Mouse (Mus musculus): ENCODE results near the gene Cst11. TPM values are rescaled to one million over a fixed set of nuclear protein-coding genes. Genes with fewer than 3 reads are reported as not detected.
"Not testable (repeated sequence)": the region's sequence is repeated elsewhere in the genome, so short reads cannot be mapped to it uniquely, and the experiment has no call there.

The Cst11 gene
- polyA plus RNA-seq (2016; fragmentation: Nextera tagmentation; extraction: Ambion mirVana): not detected in 2 replicates

- 89% methylated on average over 4 of the region's 4 CpGs for WGBS
- H3K36me3 ChIP-seq; ATAC-seq (ENCODE audit: insufficient number of reproducible peaks, insufficient read depth, low FRiP score, low TSS enrichment, low read depth); H3K4me2 ChIP-seq; H3K27me3 ChIP-seq; H3K4me1 ChIP-seq (replicated peaks); H3K4me3 ChIP-seq (replicated peaks); H3K9me3 ChIP-seq; H3K27ac ChIP-seq; H3K9ac ChIP-seq (replicated peaks): not testable (repeated sequence)
These were observed at the start of gene Cst11 for GRCm38 (mm10) chr2:148771397-148771796. Cst11 (minus strand) TSS chr2:148771497.

DNA sequence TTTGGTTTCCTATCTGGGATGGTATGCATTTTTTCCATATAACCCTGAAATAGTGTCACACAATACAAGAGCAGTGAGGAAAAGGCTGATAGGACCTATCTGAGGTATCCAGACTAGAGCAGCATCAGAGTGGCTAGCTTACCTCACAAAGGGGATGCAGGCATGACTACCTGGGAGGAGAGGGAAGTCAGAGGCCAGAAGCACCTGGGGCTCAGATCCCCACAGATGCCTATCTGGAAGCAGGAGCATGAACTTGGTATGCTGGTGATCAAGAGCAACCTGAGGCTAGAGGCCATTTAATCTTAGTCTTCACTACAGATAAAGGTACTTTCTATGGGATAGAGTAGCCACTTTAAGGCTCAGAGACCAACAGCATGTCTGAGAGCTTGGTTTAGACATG is 48.6 kb upstream of the Cst11 start, which contains the start of gene Cst13:
TSS of gene Cst13 (plus strand) at position 173 of the 400 bp plus-strand sequence.
- H3K9ac ChIP-seq (replicated peaks): no peak within 1 kb of the TSS
- ATAC-seq (ENCODE audit: insufficient number of reproducible peaks, insufficient read depth, low FRiP score, low TSS enrichment, low read depth): no peak
- no peaks in the 10 kb centered on the region for H3K9me3 ChIP-seq
- H3K4me3 ChIP-seq (replicated peaks): no peak within 1 kb of the TSS
- H3K4me1 ChIP-seq (replicated peaks): no peaks in the 10 kb centered on the region
- no peaks in the 10 kb centered on the region for H3K36me3 ChIP-seq
- no peaks in the 10 kb centered on the region for H3K27me3 ChIP-seq
- no peak within 1 kb of the TSS for H3K4me2 ChIP-seq
- H3K27ac ChIP-seq: no peak within 1 kb of the TSS

GRCm38 (mm10) chr2:148806696-148807095 is 35.4 kb upstream of the Cst11 start:
- Histone ChIP-seq H3K27me3 (no peaks in the 10 kb centered on the region), H3K36me3 (no peaks in the 10 kb centered on the region), H3K27ac (no peak overlapping the region), H3K4me3 (replicated peaks) (no peak overlapping the region), H3K4me2 (no peak overlapping the region), H3K9me3 (no peaks in the 10 kb centered on the region), H3K9ac (replicated peaks) (no peak overlapping the region), H3K4me1 (replicated peaks) (no peaks in the 10 kb centered on the region)
- no peak for ATAC-seq (ENCODE audit: insufficient number of reproducible peaks, insufficient read depth, low FRiP score, low TSS enrichment, low read depth)
- WGBS: 65% methylated on average over 6 of the region's 6 CpGs

- no peak overlapping the region for H3K27ac ChIP-seq
- no peaks in the 10 kb centered on the region for H3K27me3 ChIP-seq
- 60% methylated on average over 3 of the region's 3 CpGs for WGBS
- H3K4me3 ChIP-seq (replicated peaks): no peak overlapping the region
- H3K36me3 ChIP-seq: no peaks in the 10 kb centered on the region
- no peaks in the 10 kb centered on the region for H3K9me3 ChIP-seq
- no peak overlapping the region for H3K9ac ChIP-seq (replicated peaks)
- no peak overlapping the region for H3K4me2 ChIP-seq
- no peaks in the 10 kb centered on the region for H3K4me1 ChIP-seq (replicated peaks)
- no peak for ATAC-seq (ENCODE audit: insufficient number of reproducible peaks, insufficient read depth, low FRiP score, low TSS enrichment, low read depth)
These were observed 30.2 kb upstream of the Cst11 start for GRCm38 (mm10) chr2:148801491-148801921.

DNA sequence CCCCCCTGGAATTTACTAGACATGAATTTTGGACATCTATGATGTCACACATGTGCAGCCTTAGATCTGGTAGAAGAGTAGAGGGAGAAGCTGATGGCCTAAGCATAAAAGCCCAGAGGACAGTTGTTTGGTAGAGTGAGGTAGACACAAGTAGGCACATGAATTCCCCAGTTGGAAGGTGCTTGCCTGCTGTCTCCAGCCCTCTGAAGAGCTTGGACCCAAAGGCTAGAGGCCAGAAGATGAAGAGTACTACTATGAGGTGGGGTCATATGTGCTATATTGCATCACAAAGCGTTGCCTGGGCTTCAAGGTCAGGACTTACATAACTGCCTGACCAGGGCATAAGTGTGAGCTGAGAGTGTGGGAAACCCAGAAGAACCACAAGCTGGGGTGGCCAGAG is 27.2 kb upstream of the Cst11 start, which contains the start of gene Cst8:
TSS of gene Cst8 (plus strand) at position 301 of the 400 bp plus-strand sequence.
- H3K4me1 ChIP-seq (replicated peaks): no peaks in the 10 kb centered on the region
- no peak within 1 kb of the TSS for H3K27ac ChIP-seq
- no peak within 1 kb of the TSS for H3K4me3 ChIP-seq (replicated peaks)
- H3K4me2 ChIP-seq: no peak within 1 kb of the TSS
- no peaks in the 10 kb centered on the region for H3K36me3 ChIP-seq
- ATAC-seq (ENCODE audit: insufficient number of reproducible peaks, insufficient read depth, low FRiP score, low TSS enrichment, low read depth): no peak
- no peaks in the 10 kb centered on the region for H3K27me3 ChIP-seq
- no peak within 1 kb of the TSS for H3K9ac ChIP-seq (replicated peaks)
- 88% methylated on average over 1 of the region's 1 CpGs for WGBS
- H3K9me3 ChIP-seq: no peaks in the 10 kb centered on the region

DNA sequence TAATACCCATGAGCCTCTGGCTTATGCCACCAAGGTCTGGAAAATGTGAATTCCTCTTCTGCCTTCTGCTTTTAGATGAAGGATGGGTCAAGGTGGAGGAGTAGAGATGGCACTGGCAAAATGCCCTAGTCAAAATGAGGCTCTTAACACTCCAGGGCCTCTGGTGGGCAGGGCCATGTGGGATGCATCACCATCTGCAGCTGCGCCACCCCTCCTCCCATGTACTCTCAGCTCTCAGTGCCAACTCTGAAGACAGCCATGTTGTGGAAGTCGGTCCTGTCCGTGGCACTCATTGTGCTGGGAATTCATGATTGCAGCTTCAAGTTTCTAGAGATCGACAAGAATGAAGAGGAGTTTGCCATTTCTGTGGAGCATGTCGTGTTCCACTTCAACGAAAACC is 17.8 kb upstream of the Cst11 start, which contains the start of gene Cst12:
TSS of gene Cst12 (plus strand) at position 220 of the 400 bp plus-strand sequence.
- Histone ChIP-seq H3K27me3 (no peaks in the 10 kb centered on the region), H3K9ac (replicated peaks) (no peak within 1 kb of the TSS), H3K27ac (no peak within 1 kb of the TSS), H3K4me2 (no peak within 1 kb of the TSS), H3K4me3 (replicated peaks) (no peak within 1 kb of the TSS), H3K9me3 (no peaks in the 10 kb centered on the region), H3K36me3 (no peaks in the 10 kb centered on the region), H3K4me1 (replicated peaks) (no peaks in the 10 kb centered on the region)
- 90% methylated on average over 6 of the region's 6 CpGs for WGBS
- no peak for ATAC-seq (ENCODE audit: insufficient number of reproducible peaks, insufficient read depth, low FRiP score, low TSS enrichment, low read depth)

GRCm38 (mm10) chr2:148781709-148782108 is 10.4 kb upstream of the Cst11 start, which contains the start of gene 8030411F24Rik:
8030411F24Rik (plus strand) TSS chr2:148782009.
- no peak within 1 kb of the TSS for H3K27ac ChIP-seq
- H3K4me1 ChIP-seq (replicated peaks): no peaks in the 10 kb centered on the region
- no peak for ATAC-seq (ENCODE audit: insufficient number of reproducible peaks, insufficient read depth, low FRiP score, low TSS enrichment, low read depth)

DNA sequence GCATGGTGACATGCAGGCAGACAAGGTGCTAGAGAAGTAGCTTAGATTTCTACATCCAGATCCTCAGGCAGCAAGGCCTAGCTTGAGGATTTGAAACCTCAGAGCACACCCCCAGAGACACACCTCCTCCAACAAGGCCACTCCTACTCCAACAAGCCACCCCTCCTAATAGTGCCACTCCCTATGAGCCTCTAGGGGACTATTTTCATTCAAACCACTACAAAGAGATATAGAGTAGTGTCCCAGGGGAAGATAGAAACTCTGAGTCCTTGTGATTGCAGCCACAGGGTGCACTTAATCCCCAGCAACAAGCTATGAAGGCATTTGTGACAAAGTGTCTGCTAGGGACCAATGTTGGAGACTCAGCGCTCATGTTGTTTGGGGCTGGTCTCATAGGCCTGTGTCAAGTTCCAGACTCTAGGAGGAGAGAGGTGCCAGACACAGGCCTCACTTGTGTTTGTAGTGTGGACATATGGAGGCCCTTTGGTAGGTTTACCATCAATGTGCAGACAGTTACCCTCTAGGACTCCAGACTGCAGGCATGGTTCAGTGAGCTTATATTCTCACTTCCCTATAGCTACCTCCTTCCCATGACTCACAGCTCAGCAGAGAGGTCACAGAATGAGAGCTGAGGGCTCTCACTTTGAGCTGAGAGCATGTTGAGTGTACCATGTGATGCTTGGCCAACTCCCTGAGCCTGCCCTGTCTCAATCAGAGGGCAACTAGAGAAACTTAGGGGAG is 7.5 kb downstream of the Cst11 start:
- Histone ChIP-seq H3K9ac (replicated peaks) (no peak overlapping the region), H3K27me3 (no peaks in the 10 kb centered on the region), H3K9me3 (no peaks in the 10 kb centered on the region), H3K4me2 (no peak overlapping the region), H3K36me3 (no peaks in the 10 kb centered on the region), H3K4me3 (replicated peaks) (no peak overlapping the region), H3K27ac (no peak overlapping the region), H3K4me1 (replicated peaks) (no peaks in the 10 kb centered on the region)
- ATAC-seq (ENCODE audit: insufficient number of reproducible peaks, insufficient read depth, low FRiP score, low TSS enrichment, low read depth): no peak
- 93% methylated on average over 1 of the region's 1 CpGs for WGBS

More at GRCm38 (mm10) chr2:148781709-148782108, 10.4 kb upstream of the Cst11 start, which contains the start of gene 8030411F24Rik:
- 28% methylated on average over 1 of the region's 1 CpGs for WGBS
- H3K9ac ChIP-seq (replicated peaks): no peak within 1 kb of the TSS
- no peak within 1 kb of the TSS for H3K4me2 ChIP-seq
- H3K36me3 ChIP-seq: no peaks in the 10 kb centered on the region
- H3K4me3 ChIP-seq (replicated peaks): no peak within 1 kb of the TSS
- H3K9me3 ChIP-seq: no peaks in the 10 kb centered on the region
- no peaks in the 10 kb centered on the region for H3K27me3 ChIP-seq

DNA sequence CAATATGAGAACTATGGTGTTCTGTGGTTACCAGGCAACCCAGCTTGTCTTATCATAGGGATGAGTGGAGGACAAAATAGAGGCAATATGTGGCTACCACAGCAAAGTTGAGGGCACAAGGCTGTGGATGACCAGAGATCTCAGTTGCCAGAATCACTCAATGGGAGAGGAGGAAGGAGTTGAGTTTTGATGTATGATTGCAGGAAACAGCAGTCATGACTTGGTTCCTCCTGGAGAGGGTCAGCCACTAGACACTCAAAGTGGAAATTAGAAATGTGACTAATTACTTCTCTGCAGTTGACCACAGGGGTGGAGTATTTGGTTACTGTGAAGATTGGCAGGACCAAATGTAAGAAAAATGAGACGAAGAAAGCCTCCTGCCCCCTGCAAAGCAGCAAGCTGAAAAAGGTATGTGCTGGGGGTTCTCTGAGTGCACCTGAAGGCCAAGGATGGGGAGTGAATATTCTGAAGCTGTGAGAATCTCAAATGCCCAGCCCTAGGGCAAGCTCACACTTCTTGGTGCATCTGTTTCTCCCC is 16.9 kb downstream of the Cst11 start:
- 38% methylated on average over 1 of the region's 1 CpGs for WGBS
- H3K9me3 ChIP-seq: no peaks in the 10 kb centered on the region
- H3K4me1 ChIP-seq (replicated peaks): no peaks in the 10 kb centered on the region
- H3K9ac ChIP-seq (replicated peaks): no peak overlapping the region
- H3K36me3 ChIP-seq: no peaks in the 10 kb centered on the region
- no peak overlapping the region for H3K4me3 ChIP-seq (replicated peaks)
- H3K27ac ChIP-seq: no peak overlapping the region
- no peak overlapping the region for H3K4me2 ChIP-seq
- no peak for ATAC-seq (ENCODE audit: insufficient number of reproducible peaks, insufficient read depth, low FRiP score, low TSS enrichment, low read depth)
- no peaks in the 10 kb centered on the region for H3K27me3 ChIP-seq

GRCm38 (mm10) chr2:148751893-148752813 is 19.1 kb downstream of the Cst11 start:
- no peak overlapping the region for H3K9ac ChIP-seq (replicated peaks)
- H3K4me1 ChIP-seq (replicated peaks): no peaks in the 10 kb centered on the region
- no peak overlapping the region for H3K27ac ChIP-seq
- peak; percentile 75 for ATAC-seq (ENCODE audit: insufficient number of reproducible peaks, insufficient read depth, low FRiP score, low TSS enrichment, low read depth)
- H3K9me3 ChIP-seq: no peaks in the 10 kb centered on the region
- no peaks in the 10 kb centered on the region for H3K36me3 ChIP-seq
- no peaks in the 10 kb centered on the region; the same call in 1 of the 2 replicates for H3K27me3 ChIP-seq
- peak overlapping the region; percentile 51 for H3K4me2 ChIP-seq
- H3K4me3 ChIP-seq (replicated peaks): 0 out of 2 replicates have a peak overlapping the region, but pooled peaks have one; percentile 15
- 19% methylated on average over 15 of the region's 15 CpGs for whole genome bisulfite sequencing

GRCm38 (mm10) chr2:148750058-148750457 is 21.2 kb downstream of the Cst11 start, which contains the start of gene Cstl1:
Cstl1 (plus strand) TSS chr2:148750358.
- H3K4me3 ChIP-seq (replicated peaks): no peak within 1 kb of the TSS
- H3K9me3 ChIP-seq: no peaks in the 10 kb centered on the region
- no peaks in the 10 kb centered on the region for H3K4me1 ChIP-seq (replicated peaks)
- H3K27ac ChIP-seq: no peak within 1 kb of the TSS
- ATAC-seq (ENCODE audit: insufficient number of reproducible peaks, insufficient read depth, low FRiP score, low TSS enrichment, low read depth): no peak
- H3K27me3 ChIP-seq: no peaks in the 10 kb centered on the region; the same call in 1 of the 2 replicates
- 70% methylated on average over 1 of the region's 1 CpGs for WGBS
- no peak within 1 kb of the TSS for H3K9ac ChIP-seq (replicated peaks)
- H3K4me2 ChIP-seq: no peak within 1 kb of the TSS
- no peaks in the 10 kb centered on the region for H3K36me3 ChIP-seq
